Comparison of ENCODE assay signal across 11 mouse cellular contexts in the genomic region with DNA sequence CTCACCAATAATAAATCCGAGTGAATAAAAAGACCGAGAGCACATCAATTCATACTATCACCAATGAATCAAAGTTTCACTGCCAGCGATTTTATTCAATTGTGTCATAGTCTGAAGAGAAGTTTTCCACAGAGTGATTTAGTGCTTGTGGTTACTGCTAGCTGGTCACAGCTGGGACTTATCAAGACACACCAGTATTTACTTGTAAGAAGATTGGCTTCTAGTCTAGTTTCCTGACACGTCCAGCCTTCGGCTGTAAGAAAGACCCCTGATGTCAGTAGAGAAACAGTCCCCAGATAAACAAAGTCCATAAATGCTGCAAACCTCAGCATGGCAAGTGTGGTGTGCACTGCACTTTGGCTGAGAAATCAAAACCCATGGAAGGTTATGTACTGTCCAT.
DNase-seq lines count a peak whose midpoint lies in the region; ATAC-seq lines count a peak whose summit lies in the region.
"Had no signal": no experiment of that assay in that cellular context is flagged by ENCODE, and none has a peak within 500 bp of the region (broad histone marks: within the 10 kb centered on the region; RNA-seq: fewer than 3 reads in every experiment).

No protein-coding gene starts in this region.

- DNase-seq in heart, postnatal 14 days = no peak
- DNase-seq in lung, postnatal 10 days = peak; percentile 71
- DNase-seq in urinary bladder, postnatal 25 days (ENCODE audit: low spot score) = no peak
- DNase-seq in urinary bladder, postnatal 36 days (ENCODE audit: low spot score in 2 of 2) = no peak
- no peak for DNase-seq in spleen, postnatal 36 days (ENCODE audit: low spot score in 2 of 2)
- DNase-seq: cerebellum, postnatal 25 days; liver had no signal

- peaks cover 92% of the 10 kb centered on the region for H3K4me1 ChIP-seq in heart, embryonic 13.5 days
- peaks cover 36% of the 10 kb centered on the region for H3K4me1 ChIP-seq in intestine, embryonic 15.5 days (replicated peaks)

- no peaks in the 10 kb centered on the region for H3K36me3 ChIP-seq in heart, embryonic 13.5 days
- H3K36me3 ChIP-seq in intestine, embryonic 15.5 days = no peaks in the 10 kb centered on the region
- H3K36me3 ChIP-seq: forebrain, embryonic 15.5 days had no signal

- no peaks in the 10 kb centered on the region for H3K9me3 ChIP-seq in heart, embryonic 13.5 days
- H3K9me3 ChIP-seq in intestine, embryonic 15.5 days = no peaks in the 10 kb centered on the region
- H3K9me3 ChIP-seq: forebrain, embryonic 15.5 days had no signal

- intact Hi-C loops in heart, postnatal 14 days (cut with DNase I) = no loop called here

- no peak for ATAC-seq in heart, embryonic 13.5 days (ENCODE audit: extremely low read depth, insufficient number of reproducible peaks, low FRiP score, low TSS enrichment)
- 0 out of 2 replicates have a peak, but pooled peaks have one; percentile 56 for ATAC-seq in common myeloid progenitor, adult 5-6 weeks (replicated peaks; ENCODE audit: low read depth, poor library complexity, severe bottlenecking)
- peak; percentile 29; the same call in 1 of the 2 replicates for ATAC-seq in intestine, embryonic 15.5 days
- ATAC-seq: forebrain, embryonic 15.5 days had no signal

- H3K4me3 ChIP-seq in heart, embryonic 13.5 days = no peak overlapping the region
- H3K4me3 ChIP-seq in intestine, embryonic 15.5 days (replicated peaks) = no peak overlapping the region
- H3K4me3 ChIP-seq: forebrain, embryonic 15.5 days had no signal

- WGBS in heart, embryonic 13.5 days = 35% methylated on average over 5 of the region's 5 CpGs
- 41% methylated on average over 5 of the region's 5 CpGs for WGBS in intestine, embryonic 15.5 days

- H3K4me2 ChIP-seq in heart, embryonic 13.5 days = 0 out of 2 replicates have a peak overlapping the region, but pooled peaks have one; percentile 12
- no peak overlapping the region for H3K4me2 ChIP-seq in intestine, embryonic 15.5 days (replicated peaks)
- H3K4me2 ChIP-seq: forebrain, embryonic 15.5 days had no signal

- no peaks in the 10 kb centered on the region for H3K27me3 ChIP-seq in heart, embryonic 13.5 days (replicated peaks)
- no peaks in the 10 kb centered on the region for H3K27me3 ChIP-seq in intestine, embryonic 15.5 days (replicated peaks)
- H3K27me3 ChIP-seq: forebrain, embryonic 15.5 days had no signal

- H3K9ac ChIP-seq in heart, embryonic 13.5 days = 0 out of 2 replicates have a peak overlapping the region, but pooled peaks have one; percentile 21
- no peak overlapping the region for H3K9ac ChIP-seq in intestine, embryonic 15.5 days
- H3K9ac ChIP-seq: forebrain, embryonic 15.5 days had no signal

- H3K27ac ChIP-seq in heart, embryonic 13.5 days (replicated peaks) = peak overlapping the region; percentile 67
- peak overlapping the region; percentile 64 for H3K27ac ChIP-seq in intestine, embryonic 15.5 days
- H3K27ac ChIP-seq: forebrain, embryonic 15.5 days had no signal
